ENCODE assay signal across 20 mouse cellular contexts in the genomic region with DNA sequence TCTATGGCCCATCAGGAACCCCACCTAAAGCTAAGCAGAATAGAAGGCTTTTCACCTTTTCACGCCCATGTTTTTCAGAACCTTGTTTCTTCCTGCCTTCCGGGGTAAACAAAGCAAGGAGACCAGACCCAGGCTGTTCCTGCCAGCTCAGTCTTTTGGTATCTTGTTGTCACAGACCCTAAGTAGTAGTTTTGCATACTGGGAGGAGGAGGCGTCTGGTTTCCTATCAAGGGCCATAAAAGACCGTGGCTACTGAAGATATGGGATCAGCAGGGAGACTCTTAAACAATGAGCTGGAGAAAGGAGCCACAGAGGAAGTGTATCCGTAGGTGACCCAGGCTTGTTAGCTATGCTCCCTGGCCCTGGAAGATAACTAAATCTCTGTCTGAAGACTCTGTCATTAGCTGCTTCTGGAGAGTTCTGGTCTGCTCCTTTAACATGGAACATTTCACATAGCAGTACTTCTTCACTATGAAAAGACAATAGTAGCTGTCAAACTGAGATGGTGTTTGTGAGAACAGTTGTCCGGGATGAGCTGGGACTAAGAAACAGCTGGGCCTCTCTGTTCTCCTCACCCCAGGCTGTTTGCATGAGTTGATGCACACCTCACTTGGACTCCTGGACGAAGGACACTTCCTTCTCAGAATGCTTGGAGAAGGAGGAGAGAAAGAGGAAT.
DNase-seq lines count a peak whose midpoint lies in the region; ATAC-seq and TF ChIP-seq lines count a peak whose summit lies in the region.
"Had no signal": no experiment of that assay in that cellular context is flagged by ENCODE, and none has a peak within 500 bp of the region (broad histone marks: within the 10 kb centered on the region; RNA-seq: fewer than 3 reads in every experiment).

No protein-coding gene starts in this region.

- H3K4me3 ChIP-seq in heart, embryonic 13.5 days: no peak overlapping the region
- no peak overlapping the region for H3K4me3 ChIP-seq in heart, embryonic 11.5 days (ENCODE audit: low read depth, low read length)
- no peak overlapping the region for H3K4me3 ChIP-seq in lung, postnatal 0 days (ENCODE audit: low read depth, low read length)
- no peak overlapping the region for H3K4me3 ChIP-seq in ES-E14 (ENCODE audit: insufficient read depth in 1 of 2, low read depth in 1 of 2, low read length in 2 of 2, poor library complexity in 1 of 2, severe bottlenecking in 1 of 2)
- H3K4me3 ChIP-seq: embryonic facial prominence, embryonic 15.5 days; erythroblast, embryonic 14.5 days; forebrain, embryonic 10.5 days; forebrain, embryonic 15.5 days; hindbrain, embryonic 15.5 days had no signal

- H3K9ac ChIP-seq in heart, embryonic 13.5 days: no peak overlapping the region
- H3K9ac ChIP-seq in heart, embryonic 11.5 days (ENCODE audit: low read depth, low read length): no peak overlapping the region
- H3K9ac ChIP-seq in lung, postnatal 0 days (replicated peaks; ENCODE audit: low read depth): no peak overlapping the region
- no peak overlapping the region for H3K9ac ChIP-seq in ES-E14 (ENCODE audit: insufficient read depth, low read depth, low read length, poor library complexity, severe bottlenecking)
- H3K9ac ChIP-seq: embryonic facial prominence, embryonic 15.5 days; forebrain, embryonic 15.5 days; hindbrain, embryonic 15.5 days had no signal

- no peak for ATAC-seq in heart, embryonic 13.5 days (ENCODE audit: extremely low read depth, insufficient number of reproducible peaks, low FRiP score, low TSS enrichment)
- ATAC-seq in heart, embryonic 11.5 days (replicated peaks; ENCODE audit: insufficient number of reproducible peaks, low FRiP score, low TSS enrichment): no peak
- ATAC-seq in lung, postnatal 0 days: peak; percentile 85
- ATAC-seq: CD4-positive, CD25-positive, alpha-beta regulatory T cell, adult 4 months; forebrain, embryonic 15.5 days; intestine, embryonic 16.5 days had no signal

- TF ChIP-seq CTCF in lung, postnatal 0 days (IDR thresholded peaks at IDR 0.05): no peak

- WGBS in heart, embryonic 13.5 days: 20% methylated on average over 7 of the region's 7 CpGs
- 30% methylated on average over 7 of the region's 7 CpGs for WGBS in heart, embryonic 11.5 days (ENCODE audit: insufficient replicate concordance)
- WGBS in lung, postnatal 0 days: 47% methylated on average over 7 of the region's 7 CpGs

- in situ Hi-C loops in ES-E14 (cut with MboI; ENCODE audit: low sequenced_read_pairs in 2 of 2, unreplicated experiment in 2 of 2): no loop called here

- no peaks in the 10 kb centered on the region for H3K36me3 ChIP-seq in heart, embryonic 13.5 days
- no peaks in the 10 kb centered on the region for H3K36me3 ChIP-seq in heart, embryonic 11.5 days (ENCODE audit: control insufficient read depth, insufficient read depth, low read length)
- no peaks in the 10 kb centered on the region for H3K36me3 ChIP-seq in lung, postnatal 0 days (ENCODE audit: insufficient read depth, low read length)
- H3K36me3 ChIP-seq in ES-E14 (ENCODE audit: control insufficient read depth, insufficient read depth, low read length, poor library complexity, severe bottlenecking): no peaks in the 10 kb centered on the region
- H3K36me3 ChIP-seq: embryonic facial prominence, embryonic 15.5 days; forebrain, embryonic 10.5 days; forebrain, embryonic 15.5 days; hindbrain, embryonic 15.5 days had no signal

- H3K27me3 ChIP-seq in heart, embryonic 13.5 days (replicated peaks): no peaks in the 10 kb centered on the region
- H3K27me3 ChIP-seq in heart, embryonic 11.5 days (ENCODE audit: control insufficient read depth, insufficient read depth, low read length): no peaks in the 10 kb centered on the region
- no peaks in the 10 kb centered on the region for H3K27me3 ChIP-seq in lung, postnatal 0 days (replicated peaks; ENCODE audit: insufficient read depth, low read length)
- H3K27me3 ChIP-seq: embryonic facial prominence, embryonic 15.5 days; forebrain, embryonic 15.5 days; hindbrain, embryonic 15.5 days had no signal

- no peaks in the 10 kb centered on the region for H3K9me3 ChIP-seq in heart, embryonic 13.5 days
- no peaks in the 10 kb centered on the region for H3K9me3 ChIP-seq in heart, embryonic 11.5 days (replicated peaks; ENCODE audit: control insufficient read depth, low read length)
- no peaks in the 10 kb centered on the region for H3K9me3 ChIP-seq in lung, postnatal 0 days (ENCODE audit: low read length)
- no peaks in the 10 kb centered on the region for H3K9me3 ChIP-seq in ES-E14 (ENCODE audit: control insufficient read depth, insufficient read depth, low read depth, low read length)
- H3K9me3 ChIP-seq: embryonic facial prominence, embryonic 15.5 days; forebrain, embryonic 10.5 days; forebrain, embryonic 15.5 days; hindbrain, embryonic 15.5 days had no signal

- DNase-seq in lung, postnatal 0 days (ENCODE audit: low spot score): peak; percentile 68
- no peak for DNase-seq in lung, postnatal 25 days (ENCODE audit: low spot score)
- peak; percentile 15 for DNase-seq in ES-E14 (ENCODE audit: low read depth, low spot score)
- DNase-seq in lung, postnatal 36 days: peak; percentile 4
- no peak for DNase-seq in ovary, adult 18-20 months (ENCODE audit: low spot score)
- DNase-seq: adrenal gland, postnatal 10 days; cerebellum, adult 11 months; cerebellum, adult 8-10 months; cerebellum, postnatal 14 days; embryo, embryonic 11 days; gastrocnemius, postnatal 10 days had no signal

- H3K4me1 ChIP-seq in heart, embryonic 13.5 days: peaks cover 20% of the 10 kb centered on the region
- H3K4me1 ChIP-seq in heart, embryonic 11.5 days (ENCODE audit: control insufficient read depth, insufficient read depth, low read length): peaks cover 9% of the 10 kb centered on the region; the same call in 1 of the 2 replicates
- H3K4me1 ChIP-seq in lung, postnatal 0 days (ENCODE audit: insufficient read depth, low read depth, low read length): no peaks in the 10 kb centered on the region
- peaks cover 0 to 2% of the 10 kb centered on the region in 2 experiments; a peak in 1 of 4 replicates for H3K4me1 ChIP-seq in ES-E14 (ENCODE audit: control insufficient read depth in 2 of 2, insufficient read depth in 2 of 2, low read length in 2 of 2, poor library complexity in 1 of 2)
- H3K4me1 ChIP-seq: embryonic facial prominence, embryonic 15.5 days; forebrain, embryonic 15.5 days; hindbrain, embryonic 15.5 days had no signal

- TF ChIP-seq EP300 in lung, postnatal 0 days (IDR thresholded peaks at IDR 0.05): peak; percentile 30; the same call in 1 of the 2 replicates

- H3K27ac ChIP-seq in heart, embryonic 13.5 days (replicated peaks): no peak overlapping the region
- H3K27ac ChIP-seq in heart, embryonic 11.5 days (ENCODE audit: low read depth, low read length): no peak overlapping the region
- no peak overlapping the region for H3K27ac ChIP-seq in lung, postnatal 0 days (ENCODE audit: low read length)
- no peak overlapping the region for H3K27ac ChIP-seq in ES-E14 (ENCODE audit: insufficient read depth, low read depth, low read length, poor library complexity, severe bottlenecking)
- H3K27ac ChIP-seq: embryonic facial prominence, embryonic 15.5 days; forebrain, embryonic 10.5 days; forebrain, embryonic 15.5 days; hindbrain, embryonic 15.5 days had no signal

- 0 out of 2 replicates have a peak overlapping the region, but pooled peaks have one; percentile 3 for H3K4me2 ChIP-seq in heart, embryonic 13.5 days
- H3K4me2 ChIP-seq in heart, embryonic 11.5 days: no peak overlapping the region
- H3K4me2 ChIP-seq in lung, postnatal 0 days (replicated peaks; ENCODE audit: low read depth, low read length): no peak overlapping the region
- H3K4me2 ChIP-seq: embryonic facial prominence, embryonic 15.5 days; forebrain, embryonic 15.5 days; hindbrain, embryonic 15.5 days had no signal

TF ChIP-seq in ES-E14, 5 proteins besides CTCF, POLR2A, EP300 and RAD21:
- TF ChIP-seq ZNF384 (IDR thresholded peaks at IDR 0.05; ENCODE audit: low read depth, low read length) (no peak), ZC3H11A (IDR thresholded peaks at IDR 0.05; ENCODE audit: borderline replicate concordance, low read depth, low read length) (no peak), MAFK (IDR thresholded peaks at IDR 0.05; ENCODE audit: insufficient read depth, low read depth, low read length) (no peak), HCFC1 (IDR thresholded peaks at IDR 0.05; ENCODE audit: borderline replicate concordance, insufficient read depth, low read length) (no peak)

Comparison
In these comparisons a context has a peak if more than half of its experiments do, and no peak if none do; other contexts are left out.
1. DNase-seq: peak in lung, postnatal 0 days (single experiment), ES-E14 (single experiment) and lung, postnatal 36 days (single experiment); none in lung, postnatal 25 days (single experiment) and ovary, adult 18-20 months (single experiment).